Mouse (Mus musculus) embryonic facial prominence, embryonic 11.5 days (tissue): ENCODE measurements around the gene Ddx47. TPM values are rescaled to one million over a fixed set of nuclear protein-coding genes. Genes with fewer than 3 reads are reported as not detected.

Experiments used
- ATAC-seq: fragments of 200-750 bp; cut with Nextera tagmentation; replicated peaks from 2 replicates; pipeline ENCODE4 v1.8.0; 2017; ENCODE audit warnings: low read depth; ENCODE audit not compliant: insufficient number of reproducible peaks, low FRiP score, low TSS enrichment
- DNase-seq: peaks from one replicate; pipeline ENCODE4 v3.0.0-alpha.2; 2015; ENCODE audit warnings: low spot score
- H3K27ac ChIP-seq: fragments of 300-500 bp; sonication (generic); replicated peaks from 2 replicates; pipeline ENCODE4 v1.5.1; 2014; ENCODE audit warnings: mild to moderate bottlenecking, low read depth, low read length, control low read depth
- H3K27me3 ChIP-seq: fragments of 300-500 bp; sonication (generic); 2 replicates; pipeline ENCODE4 v1.6.1; 2014; ENCODE audit warnings: mild to moderate bottlenecking, low read length, moderate library complexity, mixed read lengths; ENCODE audit not compliant: control insufficient read depth, insufficient read depth
- H3K36me3 ChIP-seq: fragments of 300-500 bp; sonication (generic); replicated peaks from 2 replicates; pipeline ENCODE4 v1.6.1; 2014; ENCODE audit warnings: low read depth, mild to moderate bottlenecking, low read length, moderate library complexity, mixed read lengths; ENCODE audit not compliant: control insufficient read depth, insufficient read depth
- H3K4me1 ChIP-seq: fragments of 300-500 bp; sonication (generic); 2 replicates; pipeline ENCODE4 v1.6.1; 2014; ENCODE audit warnings: low read length, mixed read lengths; ENCODE audit not compliant: control insufficient read depth, insufficient read depth
- H3K4me2 ChIP-seq: fragments of 300-500 bp; sonication (generic); 2 replicates; pipeline ENCODE4 v1.6.1; 2014; ENCODE audit warnings: low read depth, mild to moderate bottlenecking, control low read depth, low read length, moderate library complexity
- H3K4me3 ChIP-seq: fragments of 300-500 bp; sonication (generic); 2 replicates; pipeline ENCODE4 v1.5.1; 2014; ENCODE audit warnings: low read depth, low read length, control low read depth
- H3K9ac ChIP-seq: fragments of 300-500 bp; sonication (generic); replicated peaks from 2 replicates; pipeline ENCODE4 v1.6.1; 2014; ENCODE audit warnings: mild to moderate bottlenecking, control low read depth, low read length
- H3K9me3 ChIP-seq: fragments of 300-500 bp; sonication (generic); replicated peaks from 2 replicates; pipeline ENCODE4 v1.6.1; 2016; ENCODE audit warnings: mild to moderate bottlenecking, low read length, inconsistent platforms, mixed read lengths; ENCODE audit not compliant: control insufficient read depth
- WGBS: fragments of 180-500 bp; shearing (Covaris S2); extraction: QIAGEN DNeasy Blood & Tissue Kit; methylation state at CpG from one replicate; pipeline ENCODE4 v1.1.7; 2014; 5-methylcytosine and 5-hydroxymethylcytosine counted together
- polyA plus RNA-seq: library from polyadenylated mRNA; unstranded; fragments of >200 nt; fragmentation: Nextera tagmentation; extraction: Ambion mirVana; gene quantifications from 2 replicates; pipeline ENCODE4 v1.2.1, GENCODE M21; 2014

Ddx47 gene
- polyA plus RNA-seq, 1 experiment from 2014 or later = 125 TPM

DNA sequence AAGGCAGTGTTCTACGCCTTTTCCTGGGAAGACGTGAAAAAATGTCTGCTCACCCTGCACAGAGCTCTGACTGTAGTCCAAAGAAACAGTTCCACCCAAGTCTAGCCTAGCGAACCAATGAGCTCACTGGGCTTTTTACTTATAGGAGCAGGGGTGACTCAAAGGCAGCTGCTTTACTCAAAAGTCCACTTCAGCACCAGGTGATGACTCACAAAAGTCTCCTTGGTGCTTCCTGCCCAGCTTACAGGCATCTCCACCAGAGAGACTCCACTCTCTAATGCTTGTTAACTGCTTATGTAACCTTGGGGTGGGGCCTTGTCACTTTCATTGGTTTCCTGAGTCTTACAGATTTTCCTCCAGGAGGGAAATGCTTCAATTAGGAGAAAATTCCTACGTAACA is 49.3 kb downstream of the Ddx47 start:
- Histone ChIP-seq H3K4me1 (peaks cover 3% of the 10 kb centered on the region; the same call in 1 of the 2 replicates), H3K27ac (no peak overlapping the region), H3K9me3 (no peaks in the 10 kb centered on the region), H3K4me2 (no peak overlapping the region), H3K9ac (no peak overlapping the region), H3K27me3 (0 out of 2 replicates have a peak, but pooled peaks cover 5% of the 10 kb centered on the region), H3K36me3 (no peaks in the 10 kb centered on the region), H3K4me3 (no peak overlapping the region)
- DNase-seq (no peak), ATAC-seq (no peak)
- 90% methylated on average over 4 of the region's 4 CpGs for WGBS

DNA sequence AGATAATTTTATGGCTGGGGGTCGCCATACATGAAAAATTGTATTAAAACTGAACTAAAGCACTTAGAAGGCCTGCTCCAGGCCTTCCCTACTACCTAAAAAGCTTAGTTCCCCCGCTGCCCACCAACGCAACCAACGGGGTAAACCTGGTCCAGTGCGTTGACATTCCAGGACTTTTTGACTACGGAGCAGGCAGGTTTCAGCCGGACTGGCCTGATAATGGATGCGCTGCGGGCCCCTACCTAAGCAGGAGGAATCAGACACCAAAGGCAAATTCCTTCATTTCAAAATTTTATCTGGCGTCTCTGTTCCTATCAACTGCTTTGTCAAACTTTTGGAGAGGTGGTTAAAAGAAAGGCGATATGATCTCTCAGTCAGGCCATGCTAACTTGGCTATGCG is 53.2 kb downstream of the Ddx47 start:
- peak overlapping the region; percentile 37; the same call in 1 of the 2 replicates for H3K4me3 ChIP-seq
- H3K9me3 ChIP-seq = no peaks in the 10 kb centered on the region
- 63% methylated on average over 12 of the region's 12 CpGs for WGBS
- no peak overlapping the region for H3K9ac ChIP-seq
- H3K4me2 ChIP-seq = no peak overlapping the region
- H3K27ac ChIP-seq = no peak overlapping the region
- ATAC-seq (no peak), DNase-seq (no peak)
- peaks cover 3% of the 10 kb centered on the region; the same call in 1 of the 2 replicates for H3K4me1 ChIP-seq
- 0 out of 2 replicates have a peak, but pooled peaks cover 5% of the 10 kb centered on the region for H3K27me3 ChIP-seq
- no peaks in the 10 kb centered on the region for H3K36me3 ChIP-seq

DNA sequence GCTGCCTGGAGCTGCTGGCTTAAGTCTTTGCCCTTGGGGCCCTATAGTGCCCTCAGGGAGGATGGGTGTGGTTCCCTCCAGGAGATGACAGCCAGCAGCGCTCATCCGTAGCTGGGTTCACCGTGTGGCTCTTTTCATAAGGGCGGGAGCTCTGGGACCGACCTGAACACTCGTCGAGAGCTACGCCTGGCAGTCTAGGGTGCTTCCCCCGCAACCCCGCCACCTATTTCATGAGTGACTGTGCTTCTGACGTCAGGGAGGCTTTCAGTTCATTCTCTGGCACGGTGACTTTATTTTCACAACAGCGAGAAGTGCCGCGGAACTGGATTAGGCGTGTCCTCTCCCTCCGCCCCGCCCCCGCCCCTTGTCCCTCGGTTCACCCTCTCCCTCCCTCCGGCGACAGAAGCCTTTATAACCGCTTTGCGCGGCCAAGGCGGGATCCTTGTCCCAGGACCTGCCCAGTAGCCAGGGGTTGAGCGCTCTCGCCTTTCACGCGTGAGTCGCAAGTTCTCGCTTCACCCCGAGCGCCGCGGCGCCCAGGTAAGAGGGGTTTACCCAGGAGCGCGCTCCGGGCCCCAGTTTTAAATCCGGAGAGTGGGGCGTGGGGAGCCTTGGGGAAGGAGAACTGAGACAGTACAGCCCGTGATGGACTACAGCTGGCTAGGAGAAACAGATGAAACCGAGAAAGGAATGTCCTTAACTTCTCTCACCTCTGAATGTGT is 54.0 kb downstream of the Ddx47 start, which contains the start of gene Gprc5a:
Gene Gprc5a (plus strand): TSS at position 416 of the 722 bp plus-strand sequence.
- DNase-seq = peak; percentile 63
- 1% methylated on average over 44 of the region's 44 CpGs for WGBS
- no peak within 1 kb of the TSS for H3K27ac ChIP-seq

DNA sequence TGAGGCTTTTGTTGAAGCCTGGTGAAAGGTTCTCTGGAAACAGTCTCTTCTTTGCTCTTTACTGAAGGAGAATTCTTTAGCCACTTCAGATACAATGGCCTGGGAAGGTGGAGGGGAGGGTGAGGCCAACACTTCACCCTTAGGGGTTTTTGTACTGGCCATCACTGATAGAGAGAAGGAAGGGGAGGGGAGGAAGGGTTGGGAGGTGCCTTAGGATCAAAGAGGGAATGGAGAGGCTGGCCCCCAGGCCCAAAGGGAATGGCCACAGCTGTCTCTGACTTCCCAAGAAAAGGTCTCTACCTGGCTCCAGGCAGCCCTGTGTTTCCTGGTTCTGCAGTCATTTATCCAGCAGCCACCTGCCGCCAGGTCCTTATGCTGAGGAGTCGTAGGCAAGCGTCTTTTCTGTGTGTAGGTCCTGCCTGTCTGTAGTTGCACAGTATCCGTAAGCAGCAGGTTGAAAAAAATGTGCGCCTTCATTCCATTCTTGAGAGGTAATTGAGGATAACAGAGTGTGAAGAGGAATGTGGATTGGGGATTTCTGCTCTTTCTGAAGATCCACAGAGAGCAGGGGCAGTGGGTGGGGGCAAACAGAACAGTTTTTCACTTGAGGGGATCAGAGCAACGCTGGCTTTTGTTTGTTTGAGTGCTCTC is 55.5 kb downstream of the Ddx47 start:
- H3K4me3 ChIP-seq = no peak overlapping the region
- 25% methylated on average over 6 of the region's 6 CpGs for WGBS
- no peak overlapping the region for H3K4me2 ChIP-seq
- ATAC-seq (no peak), DNase-seq (peak; percentile 34)
- H3K4me1 ChIP-seq = peaks cover 3% of the 10 kb centered on the region; the same call in 1 of the 2 replicates
- no peak overlapping the region; the same call in 1 of the 2 replicates for H3K9ac ChIP-seq
- no peak overlapping the region for H3K27ac ChIP-seq
- H3K36me3 ChIP-seq = no peaks in the 10 kb centered on the region
- 0 out of 2 replicates have a peak, but pooled peaks cover 5% of the 10 kb centered on the region for H3K27me3 ChIP-seq
- no peaks in the 10 kb centered on the region for H3K9me3 ChIP-seq

More for the DNA sequence above, 54.0 kb downstream of the Ddx47 start, which contains the start of gene Gprc5a:
- H3K36me3 ChIP-seq = no peaks in the 10 kb centered on the region
- H3K4me3 ChIP-seq = peak within 1 kb of the TSS; percentile 37
- H3K4me2 ChIP-seq = peak within 1 kb of the TSS; percentile 57
- no peaks in the 10 kb centered on the region for H3K9me3 ChIP-seq
- peaks cover 3% of the 10 kb centered on the region; the same call in 1 of the 2 replicates for H3K4me1 ChIP-seq
- 0 out of 2 replicates have a peak, but pooled peaks cover 5% of the 10 kb centered on the region for H3K27me3 ChIP-seq
- 0 out of 2 replicates have a peak, but pooled peaks have one; percentile 27 for ATAC-seq
- peak within 1 kb of the TSS; percentile 47 for H3K9ac ChIP-seq

DNA sequence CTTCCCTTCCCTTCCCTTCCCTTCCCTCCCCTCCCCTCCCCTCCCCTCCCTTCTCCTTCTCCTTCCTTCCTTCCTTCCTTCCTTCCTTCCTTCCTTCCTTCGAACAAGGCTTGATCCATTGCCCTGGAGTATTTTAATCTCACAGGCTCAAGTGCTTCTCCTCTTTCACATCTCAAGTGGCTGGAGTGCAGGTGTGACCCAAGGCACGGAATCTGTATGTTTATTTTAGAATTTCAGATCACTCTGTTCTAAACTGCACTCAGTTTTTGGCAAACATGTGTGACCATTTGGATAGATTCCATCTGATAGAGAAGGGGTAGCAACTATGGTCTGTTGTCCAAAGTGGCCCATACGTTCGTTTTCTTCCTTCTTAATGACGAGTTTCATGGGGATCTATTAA is 56.8 kb downstream of the Ddx47 start:
- Histone ChIP-seq H3K4me3 (no peak overlapping the region), H3K36me3 (no peaks in the 10 kb centered on the region), H3K9me3 (no peaks in the 10 kb centered on the region), H3K27me3 (0 out of 2 replicates have a peak, but pooled peaks cover 5% of the 10 kb centered on the region), H3K9ac (no peak overlapping the region), H3K27ac (no peak overlapping the region), H3K4me2 (no peak overlapping the region), H3K4me1 (peaks cover 3% of the 10 kb centered on the region; the same call in 1 of the 2 replicates)
- no peak for DNase-seq
- WGBS = 74% methylated on average over 5 of the region's 5 CpGs
- no peak for ATAC-seq

DNA sequence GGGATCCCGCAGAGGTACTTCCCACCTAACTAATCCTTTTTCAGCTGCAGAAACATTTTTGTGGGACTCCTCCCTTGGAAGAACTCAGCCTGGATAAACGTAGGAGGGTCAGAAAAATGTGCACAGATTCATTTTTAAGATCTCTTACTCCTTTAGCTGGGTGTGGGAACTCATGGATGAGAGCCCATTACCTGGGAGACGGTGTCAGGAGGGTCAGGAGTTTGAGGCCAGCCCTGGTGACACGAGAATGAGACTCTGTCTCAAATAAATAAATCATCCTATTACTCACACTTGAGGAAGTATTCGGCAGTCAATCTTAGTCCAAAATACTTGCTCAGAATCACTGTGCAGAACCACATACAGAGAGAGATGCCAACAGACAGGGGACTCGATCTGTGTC is 58.4 kb downstream of the Ddx47 start:
- no peaks in the 10 kb centered on the region for H3K9me3 ChIP-seq
- H3K27ac ChIP-seq = no peak overlapping the region
- DNase-seq (no peak), ATAC-seq (no peak)
- WGBS = 74% methylated on average over 6 of the region's 6 CpGs
- no peak overlapping the region for H3K4me2 ChIP-seq
- H3K4me1 ChIP-seq = peaks cover 3% of the 10 kb centered on the region; the same call in 1 of the 2 replicates
- no peak overlapping the region for H3K9ac ChIP-seq
- no peaks in the 10 kb centered on the region for H3K36me3 ChIP-seq
- H3K4me3 ChIP-seq = no peak overlapping the region
- H3K27me3 ChIP-seq = 0 out of 2 replicates have a peak, but pooled peaks cover 5% of the 10 kb centered on the region

DNA sequence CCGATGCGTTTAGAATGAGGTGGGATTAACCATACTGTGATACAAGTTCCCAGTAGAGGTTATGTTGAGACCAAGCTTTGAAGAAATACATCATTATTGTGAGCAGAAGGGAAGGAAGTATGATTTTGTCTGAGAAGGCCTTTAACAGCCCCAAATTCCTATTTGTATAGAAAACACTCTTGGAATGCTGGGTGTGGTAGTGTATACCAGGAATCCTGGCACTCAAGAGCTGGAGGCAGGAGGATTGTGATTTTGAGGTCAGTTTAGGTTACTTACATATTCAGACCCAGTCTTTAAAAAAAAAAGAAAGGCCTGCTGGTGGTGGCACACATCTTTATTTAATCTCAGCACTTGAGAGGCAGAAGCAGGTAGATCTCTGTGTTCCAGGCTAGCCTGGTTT is 58.9 kb downstream of the Ddx47 start:
- Histone ChIP-seq H3K9me3 (no peaks in the 10 kb centered on the region), H3K4me2 (no peak overlapping the region), H3K27me3 (0 out of 2 replicates have a peak, but pooled peaks cover under 1% of the 10 kb centered on the region), H3K9ac (no peak overlapping the region), H3K4me3 (no peak overlapping the region), H3K36me3 (no peaks in the 10 kb centered on the region), H3K27ac (no peak overlapping the region), H3K4me1 (no peaks in the 10 kb centered on the region)
- ATAC-seq (no peak), DNase-seq (no peak)
- WGBS = 93% methylated on average over 2 of the region's 2 CpGs
